Mouse (Mus musculus): ENCODE results near the gene Etfbkmt.

DNA sequence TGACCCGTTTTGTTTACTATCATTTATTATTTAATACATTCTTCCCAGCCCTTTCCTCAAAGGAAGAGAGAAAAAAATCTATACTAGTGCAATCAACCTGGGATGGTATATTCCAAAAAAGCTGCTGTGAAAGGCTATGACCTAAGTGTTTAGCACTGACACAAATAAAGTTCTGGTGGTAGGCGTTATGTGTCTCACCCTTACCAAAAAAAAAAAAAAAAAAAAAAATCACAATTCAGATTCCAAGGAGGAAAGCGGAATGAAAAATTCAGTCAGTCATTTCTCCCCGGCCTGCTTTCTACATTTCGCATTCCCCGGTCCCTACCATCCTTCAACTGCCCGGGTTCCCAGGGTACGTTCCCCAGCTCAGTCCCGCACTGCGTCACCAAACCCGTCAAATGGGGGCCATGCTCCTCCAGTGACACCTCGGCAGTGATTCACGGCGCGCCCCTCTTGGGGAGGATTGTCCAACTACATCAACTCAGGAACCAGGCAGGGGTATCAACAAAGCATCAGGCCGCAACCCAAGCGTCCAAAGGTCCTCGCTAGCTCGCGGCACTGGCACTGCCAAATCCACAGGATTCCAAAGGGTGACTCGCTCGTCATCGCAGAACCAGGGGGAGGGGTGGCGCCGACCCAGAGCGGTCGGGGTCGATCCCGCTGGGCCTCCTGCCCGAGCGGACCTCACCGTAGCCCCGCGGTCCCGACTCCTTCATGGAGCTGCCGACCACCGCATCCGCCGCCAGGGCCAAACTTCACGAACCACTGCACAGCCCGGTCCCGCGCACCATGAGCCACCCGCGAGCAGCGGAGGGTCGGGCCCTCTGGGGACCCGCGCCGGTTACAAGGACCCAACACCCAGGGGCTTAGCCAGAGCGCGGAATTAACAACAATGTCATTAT lies 39.2 kb upstream of the Etfbkmt start:
- TF ChIP-seq POLR2A (IDR thresholded peaks at IDR 0.05; ENCODE audit: insufficient read depth, low read depth, low read length) (no peak), CTCF (IDR thresholded peaks at IDR 0.05) (peak; percentile 31)

All from heart, adult 2 months (tissue).